Mouse (Mus musculus): ENCODE measurements at regions not wholly inside any gene's neighbourhood (a gene's known extent, or its start where the extent isn't known, plus 50 kb on each side); places are given as distances from the start of the nearest gene placed in this dataset.
"Not testable (repeated sequence)": the region's sequence is repeated elsewhere in the genome, so short reads cannot be mapped to it uniquely, and the experiment has no call there.

DNA sequence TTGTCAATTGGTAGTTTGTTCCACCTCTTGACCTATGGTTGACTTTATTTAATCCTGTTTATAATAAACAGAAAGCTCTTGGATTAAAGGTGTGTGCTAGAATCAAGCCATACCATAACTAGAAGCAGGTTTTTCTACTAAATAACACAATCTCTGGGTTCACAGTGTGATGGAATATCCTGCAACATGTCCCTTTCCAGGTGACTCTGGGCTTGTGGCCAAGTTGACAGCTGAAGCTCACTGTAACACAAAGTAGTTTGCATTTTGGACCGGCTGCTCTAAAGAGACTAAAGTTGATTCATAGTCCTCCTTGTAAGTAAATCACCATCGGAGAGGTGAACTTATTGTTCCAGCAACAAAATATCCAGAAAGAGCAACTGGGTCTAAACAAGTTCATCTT is 149.3 kb upstream of the Kctd3 start:
- ATAC-seq = no peak

DNA sequence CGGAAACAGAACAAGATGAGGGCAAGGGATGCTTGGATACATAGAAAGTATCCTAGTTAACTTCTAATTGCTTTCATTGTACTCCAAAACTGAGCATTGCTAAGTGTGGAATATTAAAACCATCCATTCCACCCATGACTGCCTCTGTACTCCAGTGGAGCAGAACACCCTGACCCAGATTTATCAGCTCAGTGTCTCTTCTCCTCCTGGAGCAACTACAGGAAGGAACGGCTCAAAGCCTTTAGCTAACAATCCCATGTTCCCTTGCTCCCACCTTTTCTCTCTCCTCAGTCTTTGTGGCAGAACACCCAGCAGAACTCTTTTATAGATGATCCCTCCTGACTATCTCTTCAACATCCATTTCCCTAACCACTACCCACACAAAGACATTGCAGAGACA is 146.7 kb upstream of the Kctd3 start:
- no peak for ATAC-seq

DNA sequence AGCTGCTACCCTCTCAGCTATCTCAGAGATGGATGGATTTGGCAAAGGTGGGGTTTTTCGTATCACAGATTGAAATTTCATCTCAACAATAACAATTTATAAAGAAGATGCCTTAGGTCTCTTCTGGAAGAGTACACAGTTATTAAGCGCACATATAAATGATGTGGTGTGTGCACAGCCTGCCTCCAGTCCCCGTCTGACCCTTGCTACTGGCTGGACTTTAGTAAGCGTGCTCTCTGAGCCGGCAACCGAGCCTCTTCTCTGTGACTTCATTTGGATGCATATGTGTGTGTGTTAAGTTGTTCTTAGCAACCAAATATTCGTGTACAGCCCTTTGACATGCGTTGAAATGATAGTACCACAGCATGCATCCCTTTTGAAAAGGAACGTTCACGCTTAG is 145.5 kb upstream of the Kctd3 start:
- no peak for ATAC-seq

GRCm38 (mm10) chr1:189142982-189143451 is 135.4 kb upstream of the Kctd3 start:
- no peak for ATAC-seq

DNA sequence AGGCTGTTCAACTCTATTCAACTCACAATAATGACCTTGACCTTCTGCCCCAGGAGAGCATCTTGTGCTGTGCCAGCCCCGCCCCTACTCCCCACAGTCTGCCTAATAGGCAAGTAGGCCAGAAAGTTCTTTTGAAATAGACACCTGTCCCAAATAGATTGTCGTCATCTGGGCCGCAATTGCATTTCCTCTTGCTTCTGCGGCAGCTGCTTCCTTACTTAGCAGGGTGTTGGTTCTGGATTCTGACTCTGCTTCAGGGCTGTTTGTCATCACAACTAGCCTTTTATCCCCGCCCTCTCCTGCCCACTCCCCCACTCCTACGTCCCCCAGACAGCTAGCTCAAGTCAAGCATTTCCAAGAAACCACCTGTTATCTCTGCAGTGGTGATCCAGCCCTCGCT is 134.9 kb upstream of the Kctd3 start:
- ATAC-seq = no peak

DNA sequence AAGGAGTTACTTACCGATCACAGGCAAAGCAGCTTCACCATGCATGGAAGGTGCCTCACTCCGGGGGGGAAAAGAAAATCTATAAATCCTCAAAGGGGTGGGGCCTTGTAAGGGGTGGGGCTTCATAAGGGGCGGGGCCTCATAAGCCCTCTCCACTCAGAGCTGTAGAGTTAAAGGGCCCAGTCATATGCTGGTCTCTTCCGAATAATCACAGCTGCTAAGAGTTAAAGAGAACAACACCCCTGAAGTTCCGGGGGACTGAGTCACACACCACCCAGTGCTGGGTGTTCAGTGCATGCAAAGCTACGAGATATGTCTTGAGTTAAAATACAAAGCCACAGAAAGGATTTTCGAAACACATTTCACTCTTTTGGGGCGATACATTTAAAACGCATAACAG is 134.1 kb upstream of the Kctd3 start:
- ATAC-seq = no peak

DNA sequence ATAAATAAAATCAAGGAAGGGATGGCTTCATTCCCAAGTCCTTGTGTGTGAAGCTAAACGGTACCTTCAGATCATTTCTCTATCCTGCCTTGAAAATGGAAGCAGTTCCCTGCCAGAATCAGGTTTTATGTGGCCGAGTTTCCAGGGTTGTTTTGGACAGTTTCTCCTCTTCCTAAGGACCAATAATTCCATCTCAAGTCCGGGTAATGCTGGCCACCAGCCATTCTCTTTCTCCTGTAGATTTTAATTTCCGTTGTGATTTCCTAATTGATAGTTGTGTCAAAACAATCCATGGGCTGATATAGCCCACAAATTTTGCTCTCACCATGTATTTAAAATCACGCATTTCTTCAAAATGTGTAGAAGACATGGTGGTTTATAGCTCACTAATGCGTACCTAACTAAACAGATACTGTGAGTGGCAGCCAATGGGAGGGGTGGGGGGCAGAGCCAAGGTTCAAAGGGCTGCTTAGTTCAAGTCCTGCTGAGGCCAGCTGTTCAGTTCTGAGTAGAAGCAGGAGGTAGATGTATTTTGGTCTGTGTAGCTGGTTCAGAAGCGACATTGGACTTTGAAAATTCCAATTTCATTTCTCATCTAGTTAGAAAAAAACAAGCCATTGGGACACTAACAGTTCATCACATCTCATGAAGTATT is 129.2 kb upstream of the Kctd3 start:
- no peak for ATAC-seq

DNA sequence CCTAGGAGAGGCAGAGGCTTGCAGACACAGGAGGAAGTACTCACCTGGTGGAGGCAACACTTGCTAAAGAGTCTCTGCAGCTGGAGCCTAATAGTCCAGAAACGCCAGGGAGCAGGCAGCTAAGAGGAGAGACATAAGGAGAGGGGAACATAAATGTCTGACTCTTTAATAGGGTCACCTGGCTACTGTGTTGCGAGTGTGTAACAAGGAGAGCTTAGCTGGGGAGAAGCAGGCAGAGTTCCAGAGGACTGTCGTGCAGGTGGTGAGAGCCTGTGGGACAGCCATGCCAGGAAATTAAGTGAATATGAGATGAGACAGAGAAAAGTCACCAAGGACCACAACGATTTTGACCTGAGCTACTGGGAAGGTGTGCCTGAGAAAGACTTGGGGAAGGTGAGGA is 128.2 kb upstream of the Kctd3 start:
- no peak for ATAC-seq

GRCm38 (mm10) chr1:189128706-189129105 is 121.1 kb upstream of the Kctd3 start:
- no peak for ATAC-seq

DNA sequence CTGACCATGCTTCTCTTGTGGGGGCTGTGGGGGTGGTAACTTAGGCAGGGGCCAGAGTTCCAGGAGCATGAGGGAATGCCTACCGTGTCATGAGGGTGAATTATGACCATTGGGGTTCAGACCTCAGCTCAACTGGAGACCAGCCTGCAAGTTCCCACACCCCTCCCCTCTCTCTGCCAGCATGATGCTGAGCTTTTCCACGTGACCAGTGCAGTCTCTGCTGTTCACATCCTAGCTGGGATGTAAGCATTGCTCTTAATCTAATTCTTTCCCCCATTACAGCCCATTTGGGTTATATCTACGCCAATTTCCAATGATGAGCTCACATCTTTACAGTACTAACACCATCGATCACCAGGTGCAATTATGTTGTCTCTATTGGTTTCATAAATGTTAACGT is 120.6 kb upstream of the Kctd3 start:
- not testable (repeated sequence) for ATAC-seq

GRCm38 (mm10) chr1:189127367-189127766 is 119.7 kb upstream of the Kctd3 start:
- no peak for ATAC-seq

DNA sequence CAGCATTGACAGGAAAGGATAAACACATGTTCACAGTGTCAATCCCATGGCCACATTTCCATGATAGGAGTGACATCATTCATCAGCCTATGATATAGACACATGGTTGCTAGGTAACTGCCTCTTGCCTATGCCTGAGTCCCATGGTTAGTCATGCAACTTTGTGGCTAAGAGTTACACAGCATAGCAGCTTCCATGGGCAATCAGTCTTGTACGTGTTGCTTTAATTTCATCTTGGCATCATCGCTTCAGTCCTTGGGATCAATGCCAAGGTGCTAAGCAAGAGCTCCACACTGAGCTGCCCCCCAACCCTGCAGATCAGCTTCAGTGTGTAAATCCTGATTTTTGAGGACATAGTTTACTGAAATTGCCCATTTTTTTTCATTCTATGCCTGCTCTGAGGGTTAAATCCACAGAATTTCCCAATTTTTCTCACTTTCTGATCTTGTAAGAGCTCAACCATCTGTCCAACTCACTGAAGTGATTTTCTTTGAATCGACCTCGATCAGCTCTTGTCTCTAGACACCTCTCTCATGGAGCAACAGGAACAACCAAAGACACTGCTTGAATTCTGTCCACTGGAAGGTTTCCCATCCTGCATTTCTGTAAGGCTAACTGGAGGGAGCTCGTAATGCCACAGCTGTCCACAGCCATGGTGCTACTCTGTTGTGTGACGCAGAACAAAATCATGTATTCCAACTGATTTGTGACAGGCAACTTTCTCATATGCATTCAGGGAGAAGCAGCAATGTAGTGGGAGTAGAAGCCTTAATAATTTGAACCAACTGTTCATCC is 112.5 kb upstream of the Kctd3 start:
- ATAC-seq = no peak

GRCm38 (mm10) chr1:189119005-189119404 is 111.4 kb upstream of the Kctd3 start:
- not testable (repeated sequence) for ATAC-seq

- ATAC-seq = no peak
Measured at GRCm38 (mm10) chr1:189118582-189118981, 110.9 kb upstream of the Kctd3 start.

GRCm38 (mm10) chr1:189115914-189116313 is 108.3 kb upstream of the Kctd3 start:
- no peak for ATAC-seq

DNA sequence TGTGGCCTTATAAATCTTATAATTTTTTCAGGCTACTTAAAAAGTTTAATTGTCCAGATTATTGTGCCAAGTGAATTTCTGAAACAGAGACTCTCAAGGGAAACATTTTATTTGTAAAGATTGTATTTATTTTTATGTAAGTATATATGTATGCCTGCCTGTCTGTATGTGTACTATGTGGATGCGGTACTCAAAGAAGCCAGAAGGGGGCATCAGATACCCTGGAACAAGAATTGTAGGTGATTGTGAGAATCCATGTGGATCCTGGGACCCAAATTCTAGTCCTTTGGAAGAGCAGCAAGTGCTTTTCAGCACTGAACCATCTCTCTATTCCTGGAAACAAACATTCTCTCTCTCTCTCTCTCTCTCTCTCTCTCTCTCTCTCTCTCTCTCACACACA is 107.6 kb upstream of the Kctd3 start:
- ATAC-seq = no peak

GRCm38 (mm10) chr1:189108260-189109035 is 100.8 kb upstream of the Kctd3 start:
- no peak for ATAC-seq

GRCm38 (mm10) chr1:189107841-189108240 is 100.2 kb upstream of the Kctd3 start:
- no peak for ATAC-seq

DNA sequence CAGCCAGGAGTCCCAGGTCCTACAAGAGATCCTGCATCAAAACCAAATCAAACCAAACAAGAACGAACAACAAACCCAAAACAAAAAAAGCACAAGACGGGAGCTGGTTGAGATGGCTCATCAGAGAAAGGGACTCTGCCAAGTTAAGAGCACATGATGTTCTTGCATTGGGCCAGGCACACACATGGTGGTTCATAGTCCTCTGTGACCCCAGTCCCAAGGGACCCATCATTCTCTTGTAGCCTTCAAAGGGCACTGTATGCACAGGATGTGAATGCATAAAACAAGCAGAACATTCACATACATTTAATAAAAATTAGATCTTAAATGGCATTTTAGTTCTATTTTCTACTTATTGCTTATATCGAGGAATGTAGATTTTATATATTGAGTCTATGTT is 99.5 kb upstream of the Kctd3 start:
- no peak for ATAC-seq

DNA sequence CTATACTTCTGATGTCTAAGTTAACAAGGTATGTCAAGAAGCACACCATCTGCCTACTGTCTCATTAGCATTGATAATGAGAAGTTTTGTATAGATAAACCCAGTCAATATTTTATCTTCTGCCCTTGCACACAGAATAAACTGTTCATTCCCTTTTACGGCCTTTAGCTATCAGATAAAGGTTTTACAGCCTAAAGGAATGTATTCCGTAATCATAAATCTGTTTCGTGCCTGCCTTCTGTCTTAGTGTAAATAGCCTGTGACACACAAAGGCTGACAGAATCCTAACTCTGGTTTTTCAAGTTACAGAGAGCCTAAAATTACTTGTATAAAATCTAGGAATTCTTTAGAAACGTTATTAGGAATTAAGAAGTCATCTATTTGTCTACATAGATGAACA is 97.6 kb upstream of the Kctd3 start:
- ATAC-seq = no peak

- ATAC-seq = no peak
Measured at GRCm38 (mm10) chr1:189102781-189103180, 95.1 kb upstream of the Kctd3 start.

DNA sequence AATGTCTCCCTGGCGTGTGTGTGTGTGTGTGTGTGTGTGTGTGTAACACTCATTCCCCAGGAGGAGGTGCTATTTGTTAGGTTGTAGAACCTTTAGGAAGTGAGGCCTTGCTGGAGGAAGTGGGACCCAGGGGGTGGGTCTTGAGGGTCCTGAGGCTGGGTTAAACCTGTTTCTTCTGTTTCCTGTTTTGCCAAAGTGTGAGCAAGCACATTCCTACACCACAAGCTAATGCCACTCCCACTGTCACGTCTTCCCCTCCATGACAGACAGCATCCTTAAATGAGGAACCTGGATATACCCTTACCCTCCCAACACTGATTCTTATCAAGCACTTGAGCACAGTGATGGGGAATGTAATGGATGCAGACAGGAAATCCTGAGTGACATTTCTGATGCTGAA is 91.5 kb upstream of the Kctd3 start:
- ATAC-seq = no peak

GRCm38 (mm10) chr1:189092819-189093218 is 85.2 kb upstream of the Kctd3 start:
- ATAC-seq = no peak

- no peak for ATAC-seq
Measured at GRCm38 (mm10) chr1:189085245-189085644, 77.6 kb upstream of the Kctd3 start.

All from activated CD4-positive, CD25-positive, alpha-beta regulatory T cell, adult 4 months (primary cell).